Mouse (Mus musculus) testis, postnatal 10 days (tissue): ENCODE measurements around the gene Lce6a.

Experiments used
- DNase-seq: peaks from one replicate; pipeline ENCODE4 v3.0.0; 2021; ENCODE audit warnings: low spot score

Gene Lce6a

GRCm38 (mm10) chr3:92621560-92621959, at the start of gene Lce6a:
TSS of gene Lce6a (minus strand) at chr3:92621660.
- no peak for DNase-seq

GRCm38 (mm10) chr3:92670215-92670614, 48.8 kb upstream of the Lce6a start, which contains the start of gene Lce1a2:
TSS of gene Lce1a2 (minus strand) at chr3:92670315.
- no peak for DNase-seq

- no peak for DNase-seq
These were observed 35.4 kb upstream of the Lce6a start, which contains the start of gene Lce1b for GRCm38 (mm10) chr3:92656826-92657225. TSS of gene Lce1b (minus strand) at chr3:92656926.

DNA sequence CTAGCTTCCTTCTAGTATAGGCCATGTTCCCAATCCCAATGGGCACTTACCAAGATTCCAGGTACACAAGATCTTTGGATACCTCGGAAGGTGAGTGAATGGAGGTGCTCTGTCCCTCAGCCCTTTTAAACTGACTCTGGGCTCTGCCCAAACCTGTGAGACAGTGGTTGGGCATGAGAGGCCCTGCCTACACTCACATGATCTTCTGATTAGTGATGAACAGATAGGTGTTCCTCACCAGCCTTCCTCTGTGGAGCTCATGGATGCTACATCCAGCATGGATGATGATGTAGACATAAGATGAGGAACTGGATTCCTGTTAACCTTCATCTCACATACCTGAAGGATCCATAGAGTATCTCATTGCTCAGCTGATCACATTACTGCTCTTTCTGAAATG, 26.7 kb upstream of the Lce6a start, which contains the start of gene Lce1a1:
Gene Lce1a1, minus strand, starts transcription at position 101 of the 400 bp plus-strand sequence.
- no peak for DNase-seq

- no peak for DNase-seq
These were observed 18.4 kb upstream of the Lce6a start for GRCm38 (mm10) chr3:92639854-92640253.

GRCm38 (mm10) chr3:92638653-92638991, 17.2 kb upstream of the Lce6a start:
- no peak for DNase-seq

DNA sequence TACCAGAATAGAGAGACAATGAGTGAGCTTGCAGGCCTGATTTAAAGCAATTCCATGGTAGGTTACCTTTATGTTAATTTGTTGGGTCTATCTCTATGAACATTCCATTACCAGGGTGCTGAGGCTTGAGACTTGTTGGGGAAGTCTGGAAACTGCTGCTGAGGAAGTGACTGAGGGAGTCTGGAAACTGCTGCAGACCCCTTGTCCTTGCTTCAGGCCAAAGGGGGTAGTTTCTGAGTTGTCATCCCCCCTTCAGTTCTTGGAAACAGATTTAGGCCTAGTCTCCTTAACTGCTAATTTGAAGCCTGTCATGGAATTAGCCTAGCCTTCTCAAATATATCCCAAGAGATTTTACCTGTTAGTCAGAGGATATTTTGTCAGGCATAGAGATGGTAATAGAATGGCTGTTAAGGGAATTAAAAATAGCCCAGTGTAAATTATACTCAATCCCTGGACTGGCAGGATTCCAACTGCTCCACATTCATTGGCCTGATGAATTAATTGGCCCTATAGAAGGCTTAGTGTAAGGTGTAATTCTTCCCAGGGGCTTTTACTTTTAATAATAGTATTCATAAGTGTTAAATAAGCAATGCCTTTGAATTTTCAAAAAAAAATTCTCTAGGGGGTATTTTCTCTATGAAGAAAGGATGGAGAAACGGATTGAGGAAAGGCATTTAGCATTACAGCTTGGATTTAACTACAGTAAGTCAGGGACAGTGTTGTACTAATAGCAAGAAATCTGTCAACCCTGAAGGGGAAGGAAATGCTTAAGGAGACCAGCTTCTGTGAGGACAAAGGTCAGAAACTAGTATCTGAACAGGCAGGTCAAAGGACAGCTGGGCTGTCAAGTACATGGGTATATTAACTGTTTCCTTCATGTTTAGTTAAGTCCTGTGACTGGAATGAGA, 16.5 kb upstream of the Lce6a start:
- DNase-seq = no peak

DNA sequence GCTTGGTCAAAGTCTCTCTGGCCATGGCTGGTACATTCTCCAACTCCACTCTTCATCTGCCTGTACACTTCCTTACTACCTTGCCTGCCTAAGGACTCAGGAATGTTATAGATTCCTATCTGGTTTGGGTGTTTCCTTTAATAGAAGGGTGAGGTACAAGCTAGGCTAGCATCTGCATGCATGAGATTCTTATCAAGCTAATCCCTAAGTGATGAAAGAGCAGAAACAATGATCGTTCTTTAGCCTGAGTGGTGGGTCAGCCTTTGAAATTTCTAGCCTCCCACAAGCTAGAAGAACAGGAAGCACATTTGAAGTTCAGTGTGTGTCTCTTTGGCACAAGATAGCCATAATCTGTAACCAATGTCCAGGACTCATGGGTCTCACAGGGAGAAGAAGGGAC, 11.7 kb downstream of the Lce6a start:
- DNase-seq = no peak

DNA sequence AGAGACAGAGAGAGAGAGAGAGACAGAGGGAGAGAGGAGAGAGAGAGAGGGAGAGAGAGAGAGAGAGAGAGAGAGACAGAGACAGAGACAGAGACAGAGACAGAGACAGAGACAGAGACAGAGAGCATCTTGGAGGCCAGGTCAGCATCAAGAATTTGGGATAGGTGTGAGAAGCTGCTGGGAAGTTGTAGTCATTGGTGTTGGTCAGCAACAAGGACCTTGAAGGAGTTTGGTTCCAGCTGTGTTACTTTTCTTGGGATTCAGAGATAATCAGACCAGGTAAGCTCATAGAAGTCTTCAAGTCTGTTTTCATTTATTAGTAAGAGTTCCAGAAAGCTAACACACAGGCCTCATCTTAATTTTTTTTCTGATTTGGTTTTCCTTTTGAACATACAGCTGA, 14.1 kb downstream of the Lce6a start, which contains the start of gene 2210017I01Rik:
Gene 2210017I01Rik, minus strand, starts transcription at position 101 of the 400 bp plus-strand sequence.
- no peak for DNase-seq

GRCm38 (mm10) chr3:92602169-92602568, 19.3 kb downstream of the Lce6a start:
- DNase-seq = no peak

DNA sequence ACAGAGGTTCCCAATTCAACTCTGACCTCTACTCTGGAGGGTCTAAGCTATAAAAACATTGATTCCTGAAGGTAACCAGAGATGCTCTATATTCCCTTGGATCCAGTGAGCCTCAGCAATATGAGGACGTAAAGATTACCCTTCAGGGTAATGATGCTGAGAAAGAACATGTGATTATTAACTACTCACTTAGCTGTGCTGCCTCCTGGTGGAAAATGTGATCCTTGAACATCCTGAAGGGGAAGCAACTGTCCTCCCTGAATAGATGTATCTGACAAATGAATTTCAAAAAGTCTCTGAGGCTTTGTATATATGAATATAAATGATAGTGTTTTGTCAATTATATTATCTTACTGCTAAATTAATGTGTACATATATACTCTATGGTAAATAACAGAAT, 21.0 kb downstream of the Lce6a start:
- no peak for DNase-seq

- no peak for DNase-seq
These were observed 21.5 kb downstream of the Lce6a start for GRCm38 (mm10) chr3:92599973-92600372.

DNA sequence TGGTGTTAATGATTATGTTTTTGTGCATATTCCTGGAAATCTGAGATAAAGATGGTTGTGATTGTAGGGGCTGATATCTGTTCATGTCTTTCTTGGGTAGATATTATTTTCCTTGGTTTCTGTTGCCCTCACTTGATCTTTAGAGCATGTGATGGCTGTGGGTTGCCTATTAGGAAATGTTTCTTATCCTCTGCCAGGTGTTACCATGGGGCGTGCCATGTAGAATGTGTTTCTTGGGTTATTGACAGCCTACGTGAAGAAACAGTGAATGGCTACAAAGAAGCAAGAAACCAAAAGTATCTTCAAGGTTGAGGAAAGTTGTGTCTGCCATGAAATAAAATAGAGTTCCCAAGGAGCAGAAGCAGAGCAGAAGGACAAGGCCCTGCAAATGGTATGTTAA, 23.0 kb downstream of the Lce6a start:
- DNase-seq = no peak

DNA sequence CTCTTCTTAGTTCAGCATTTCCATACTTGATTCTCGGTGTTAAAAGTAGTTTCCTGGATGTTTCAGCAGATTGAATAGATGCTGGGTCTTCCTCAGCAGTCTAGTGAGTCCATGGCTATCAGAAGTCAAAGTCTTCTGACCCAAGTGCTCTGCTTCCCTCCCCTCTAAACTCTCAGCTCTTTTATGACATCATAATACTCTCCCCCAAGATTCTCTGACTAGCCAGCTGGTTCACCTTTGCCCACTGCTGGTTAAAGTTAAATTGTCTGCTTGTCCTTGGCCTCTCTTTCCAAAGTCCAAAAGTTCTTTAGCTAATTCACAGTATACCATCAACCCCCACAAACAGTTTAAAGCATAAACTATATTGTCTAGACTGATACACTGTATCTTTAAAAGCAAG, 32.6 kb downstream of the Lce6a start, which contains the start of gene Smcp:
Gene Smcp, minus strand, starts transcription at position 140 of the 400 bp plus-strand sequence.
- no peak for DNase-seq

- DNase-seq = no peak
These were observed 34.3 kb downstream of the Lce6a start for GRCm38 (mm10) chr3:92587190-92587589.

GRCm38 (mm10) chr3:92585055-92585454, 36.4 kb downstream of the Lce6a start:
- DNase-seq = no peak

- no peak for DNase-seq
These were observed 38.2 kb downstream of the Lce6a start for GRCm38 (mm10) chr3:92583164-92583826.

DNA sequence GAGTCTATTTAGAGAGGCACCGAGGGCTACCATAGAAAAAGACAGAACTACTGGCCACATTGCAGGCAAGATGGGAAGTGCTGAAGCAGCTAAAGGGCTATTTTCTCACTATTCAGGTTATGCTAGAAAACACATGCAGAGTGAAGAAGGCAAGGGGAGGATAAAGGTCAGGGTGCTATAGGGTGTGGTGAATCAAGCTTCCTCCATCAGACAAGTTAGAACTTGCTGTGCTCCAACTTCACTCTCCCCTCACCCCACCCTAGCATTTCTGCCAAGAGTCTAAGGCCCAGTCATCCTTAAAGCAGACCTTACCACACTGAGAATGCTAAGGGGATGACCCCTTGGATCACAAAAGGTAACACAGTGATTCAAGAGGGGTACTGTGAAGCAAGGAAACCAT, 42.0 kb downstream of the Lce6a start:
- no peak for DNase-seq

- no peak for DNase-seq
These were observed 42.6 kb downstream of the Lce6a start for GRCm38 (mm10) chr3:92578652-92579413.

- no peak for DNase-seq
These were observed 47.9 kb downstream of the Lce6a start, which contains the start of gene Ivl for GRCm38 (mm10) chr3:92573449-92574041. TSS of gene Ivl (minus strand) at chr3:92573735.

- no peak for DNase-seq
These were observed 48.8 kb downstream of the Lce6a start for GRCm38 (mm10) chr3:92572514-92573155.
